Mouse (Mus musculus) embryonic fibroblast, embryonic 13.5 days (primary cell): ENCODE measurements at regions not wholly inside any gene's neighbourhood (a gene's known extent, or its start where the extent isn't known, plus 50 kb on each side); places are given as distances from the start of the nearest gene placed in this dataset.

Experiments used
- H3K27ac ChIP-seq: 2 replicates; pipeline ENCODE4 v1.5.1; 2012; ENCODE audit warnings: low read length, control low read depth, inconsistent platforms; ENCODE audit not compliant: insufficient read depth
- H3K4me1 ChIP-seq: 2 replicates; pipeline ENCODE4 v1.6.1; 2011; ENCODE audit warnings: low read length; ENCODE audit not compliant: control insufficient read depth, insufficient read depth
- H3K4me3 ChIP-seq: 2 replicates; pipeline ENCODE4 v1.5.1; 2011; ENCODE audit warnings: mild to moderate bottlenecking, control low read depth, low read length; ENCODE audit not compliant: insufficient read depth
- CTCF ChIP-seq: IDR thresholded peaks from 2 replicates; pipeline ENCODE4 v1.5.1; 2011; ENCODE audit warnings: mild to moderate bottlenecking, control low read depth, low read length, moderate library complexity, borderline replicate concordance; ENCODE audit not compliant: insufficient read depth
- POLR2A ChIP-seq: IDR thresholded peaks from 2 replicates; pipeline ENCODE4 v1.6.1; 2011; ENCODE audit warnings: low read depth, mild to moderate bottlenecking, control low read depth, low read length, moderate library complexity

GRCm38 (mm10) chr1:89015845-89016244, 54.4 kb upstream of the Sh3bp4 start:
- Histone ChIP-seq H3K27ac (no peak overlapping the region), H3K4me3 (no peak overlapping the region), H3K4me1 (peaks cover 4% of the 10 kb centered on the region; the same call in 1 of the 2 replicates)
- TF ChIP-seq POLR2A: no peak
- no peak for TF ChIP-seq CTCF

DNA sequence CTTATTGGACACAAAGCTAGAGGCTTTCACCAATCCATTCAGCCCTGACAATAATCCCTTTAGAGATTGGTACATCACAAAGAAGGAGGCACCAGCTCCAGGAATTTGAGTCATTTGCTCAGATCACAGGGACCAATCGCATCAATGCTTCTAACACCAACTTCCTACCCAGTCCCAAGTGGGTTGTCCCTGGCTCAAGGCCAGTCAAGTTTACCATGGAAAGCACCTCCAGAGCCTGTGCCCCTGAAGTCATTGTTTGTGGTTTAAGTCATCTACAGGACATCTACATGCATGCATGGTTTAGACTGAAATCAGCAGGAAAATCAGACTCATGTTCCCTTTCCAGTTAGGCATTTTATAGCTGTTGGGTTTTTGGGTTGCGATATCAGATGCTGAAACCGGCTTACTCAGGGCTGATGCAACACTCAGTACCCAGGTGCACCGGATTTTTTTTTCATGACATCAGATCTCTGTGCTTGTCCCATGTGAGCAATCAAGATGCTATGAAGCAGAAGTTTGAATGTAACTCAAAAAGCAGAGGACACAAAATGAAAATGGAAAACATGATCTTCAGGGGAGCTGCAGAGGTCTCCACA, 50.3 kb upstream of the Sh3bp4 start:
- TF ChIP-seq CTCF (no peak), POLR2A (no peak)
- H3K4me3 ChIP-seq: no peak overlapping the region
- peaks cover 8% of the 10 kb centered on the region for H3K4me1 ChIP-seq
- H3K27ac ChIP-seq: peak overlapping the region; percentile 48
